Mouse (Mus musculus): ENCODE results near the gene Tbc1d9b.

- TF ChIP-seq GATA1 (IDR thresholded peaks at IDR 0.05; ENCODE audit: low read length) (no peak), TAL1 (IDR thresholded peaks at IDR 0.05; ENCODE audit: low read length) (no peak)
These were observed 78.9 kb downstream of the Tbc1d9b start for GRCm38 (mm10) chr11:50210101-50210504.

Data from erythroblast, embryonic 14.5 days (primary cell).